Mouse (Mus musculus): ENCODE measurements around the gene Pigm.

Pigm gene

DNA sequence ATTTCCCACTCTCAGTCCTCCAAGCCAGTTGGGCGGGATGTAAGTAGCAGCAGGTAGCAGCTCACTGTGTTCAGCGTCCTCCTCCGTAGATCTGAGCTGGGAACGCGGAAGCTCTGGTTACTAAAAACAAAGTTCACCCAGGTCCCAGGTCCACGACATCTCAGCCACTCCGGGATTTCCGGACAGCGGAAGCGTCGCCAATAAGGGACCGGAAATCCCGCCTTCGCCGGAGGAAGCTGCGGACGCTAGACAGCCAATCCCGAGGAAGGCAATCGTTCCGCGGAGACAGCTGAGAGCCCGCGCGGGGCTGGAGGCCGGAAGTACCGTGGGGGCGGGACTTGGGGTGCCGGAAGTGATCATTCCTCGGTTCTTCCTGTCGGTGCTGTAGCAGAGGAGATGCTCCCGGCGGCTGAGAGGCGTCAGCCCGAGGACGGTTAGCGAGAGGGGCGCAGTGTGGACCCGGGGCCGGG lies at the start of gene Pigm:
Gene Pigm (plus strand): TSS at position 349 of the 470 bp plus-strand sequence.
- DNase-seq (ENCODE audit: low read depth, low spot score) = peak; percentile 98

DNA sequence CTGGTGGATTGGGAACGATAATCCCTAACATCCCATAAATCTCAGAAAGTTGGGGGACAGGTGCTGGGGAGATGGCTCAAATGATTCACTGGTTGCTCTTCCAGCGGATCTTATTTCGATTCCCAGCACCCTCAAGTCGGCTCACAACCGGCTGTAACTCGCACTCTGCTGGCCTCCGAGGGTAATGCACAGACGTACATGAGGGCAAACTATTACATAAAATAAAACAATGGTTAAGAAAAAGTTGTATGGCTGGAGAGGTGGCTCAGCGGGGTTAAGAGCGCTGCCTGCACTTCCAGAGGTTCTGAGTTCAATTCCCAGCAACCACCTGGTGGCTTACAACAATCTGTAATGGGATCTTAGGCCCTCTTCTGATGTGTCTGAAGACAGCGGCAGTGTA lies 49.7 kb upstream of the Pigm start:
- no peak for DNase-seq (ENCODE audit: low read depth, low spot score)

GRCm38 (mm10) chr1:172327206-172328001 lies 48.9 kb upstream of the Pigm start:
- DNase-seq (ENCODE audit: low read depth, low spot score) = no peak

DNA sequence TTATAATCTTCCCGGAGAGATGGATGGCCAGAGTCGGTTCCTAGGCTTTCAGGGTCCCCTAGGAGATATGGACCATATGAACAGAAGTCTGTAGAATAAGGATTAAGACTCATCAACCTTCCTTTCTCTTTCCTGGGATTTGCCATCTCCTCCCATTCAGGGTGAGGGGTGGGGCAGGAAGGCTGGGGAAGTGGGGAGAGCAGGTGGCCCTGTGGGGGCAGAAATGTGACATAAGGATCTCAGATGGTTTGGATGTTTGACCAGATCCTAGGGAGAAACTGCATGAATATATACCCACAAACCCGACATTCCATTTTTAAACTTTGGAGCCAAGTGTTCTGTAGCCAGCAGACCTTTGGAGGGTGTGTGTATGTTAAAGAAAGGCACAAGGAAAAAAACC lies 48.3 kb upstream of the Pigm start:
- DNase-seq (ENCODE audit: low read depth, low spot score) = no peak

DNA sequence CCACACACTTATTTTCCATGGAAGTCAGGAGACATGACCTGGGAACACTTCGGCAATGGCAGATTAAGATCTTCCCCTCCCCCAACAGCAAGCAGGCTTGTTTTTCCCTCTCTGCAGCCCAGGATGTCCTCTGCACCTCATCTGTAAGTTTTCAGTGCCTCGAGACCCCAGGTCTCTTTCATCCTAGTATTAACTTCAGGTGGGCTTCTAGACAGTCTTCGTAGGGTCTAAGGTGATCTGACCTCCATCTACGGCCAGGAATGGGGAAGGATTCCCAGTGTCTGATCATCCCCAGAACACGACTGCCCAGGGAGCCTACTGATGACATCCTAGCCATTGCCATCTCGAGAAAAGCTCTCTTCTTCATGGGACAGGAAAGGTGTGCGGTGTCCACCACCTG lies 47.9 kb upstream of the Pigm start:
- DNase-seq (ENCODE audit: low read depth, low spot score) = no peak

- peak; percentile 93 for DNase-seq (ENCODE audit: low read depth, low spot score)
Measured at GRCm38 (mm10) chr1:172329131-172329530, 47.2 kb upstream of the Pigm start, which contains the start of gene Kcnj9. Gene Kcnj9 (minus strand): TSS chr1:172329318.

- DNase-seq (ENCODE audit: low read depth, low spot score) = no peak
Measured at GRCm38 (mm10) chr1:172329616-172330015, 46.7 kb upstream of the Pigm start.

GRCm38 (mm10) chr1:172331422-172331947 lies 44.9 kb upstream of the Pigm start:
- DNase-seq (ENCODE audit: low read depth, low spot score) = no peak

- DNase-seq (ENCODE audit: low read depth, low spot score) = no peak
Measured at GRCm38 (mm10) chr1:172332925-172333324, 43.4 kb upstream of the Pigm start.

GRCm38 (mm10) chr1:172333512-172333911 lies 42.8 kb upstream of the Pigm start:
- DNase-seq (ENCODE audit: low read depth, low spot score) = no peak

DNA sequence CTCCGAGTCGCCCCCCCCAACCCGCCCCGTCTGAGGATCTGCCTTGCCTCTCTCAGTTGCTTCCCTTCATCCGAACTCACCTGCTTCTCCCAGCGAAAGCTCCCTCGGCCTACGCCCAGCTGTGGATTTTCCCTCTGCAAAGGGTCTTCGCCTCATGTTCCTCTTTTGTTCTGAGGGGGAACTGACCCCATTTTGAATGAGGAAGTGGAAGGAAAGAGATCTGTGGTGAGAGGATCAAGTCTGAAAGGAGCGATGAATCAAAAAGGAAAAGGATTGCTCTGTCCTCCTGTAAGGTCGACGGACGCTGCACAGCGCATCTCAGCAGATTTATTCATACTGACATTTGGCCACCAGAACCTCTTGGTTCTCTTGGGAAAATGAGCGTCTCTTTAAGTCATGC lies 40.5 kb upstream of the Pigm start:
- no peak for DNase-seq (ENCODE audit: low read depth, low spot score)

DNA sequence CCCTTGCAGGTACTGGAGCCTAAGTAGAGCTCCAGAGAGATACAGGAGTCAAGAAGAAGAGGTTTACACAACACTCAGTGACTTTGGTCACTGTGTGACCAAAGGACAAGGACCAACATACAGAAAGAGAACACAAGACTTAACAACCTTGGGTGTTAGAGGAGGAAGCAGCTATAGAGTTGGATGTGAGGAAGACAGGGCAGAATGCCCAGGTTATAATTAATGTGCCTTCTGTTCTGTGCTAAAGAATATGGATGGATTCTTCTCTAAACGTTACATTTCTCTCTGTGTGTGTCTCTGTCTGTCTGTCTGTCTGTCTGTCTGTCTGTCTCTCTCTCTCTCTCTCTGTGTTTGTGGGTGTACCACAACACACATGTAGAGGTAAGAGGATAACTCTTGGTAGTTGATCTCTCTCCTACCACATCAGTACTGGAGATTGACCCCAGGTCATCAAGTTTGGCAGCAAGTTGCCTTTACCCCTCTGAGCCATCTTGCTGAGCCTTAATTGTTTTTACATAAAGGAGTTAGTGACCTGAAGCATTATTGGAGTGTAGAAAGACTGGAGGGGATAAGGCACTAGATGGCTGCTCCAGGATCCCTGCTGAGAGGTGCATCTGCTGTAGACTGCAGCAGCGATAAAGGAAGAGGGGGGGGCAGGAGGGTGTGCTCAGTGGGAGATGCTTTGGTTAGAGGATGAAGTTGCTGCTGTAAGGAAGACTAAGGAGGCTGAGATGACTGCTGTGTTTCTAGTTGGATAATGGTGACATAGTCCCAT lies 38.7 kb upstream of the Pigm start:
- DNase-seq (ENCODE audit: low read depth, low spot score) = no peak

- DNase-seq (ENCODE audit: low read depth, low spot score) = no peak
Measured at GRCm38 (mm10) chr1:172340729-172341321, 35.5 kb upstream of the Pigm start, which contains the start of gene Kcnj10. Gene Kcnj10 (plus strand): TSS chr1:172341210.

- DNase-seq (ENCODE audit: low read depth, low spot score) = no peak
Measured at GRCm38 (mm10) chr1:172341386-172341785, 35.0 kb upstream of the Pigm start.

DNA sequence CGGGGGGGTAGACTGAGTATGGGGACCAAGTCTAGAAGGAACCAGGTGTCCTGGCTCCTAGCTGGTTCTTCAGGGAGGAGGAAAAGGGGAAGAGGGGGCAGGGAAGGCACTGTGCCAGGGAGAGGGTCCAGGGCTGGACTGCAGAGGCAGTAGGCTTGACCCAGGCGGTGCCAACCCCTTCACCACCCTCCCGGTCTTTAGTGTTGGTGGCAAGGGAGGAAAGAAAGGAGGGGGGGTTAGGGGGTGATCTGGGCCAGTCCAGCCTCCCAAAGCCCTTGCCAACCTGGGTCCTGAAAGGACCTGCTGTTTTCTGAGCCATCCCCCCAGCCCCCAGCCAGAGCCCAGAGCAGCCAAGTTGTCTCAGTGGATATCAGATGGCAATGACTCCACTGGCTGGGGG lies 33.6 kb upstream of the Pigm start:
- peak; percentile 83 for DNase-seq (ENCODE audit: low read depth, low spot score)

- DNase-seq (ENCODE audit: low read depth, low spot score) = no peak
Measured at GRCm38 (mm10) chr1:172343914-172344313, 32.4 kb upstream of the Pigm start.

DNA sequence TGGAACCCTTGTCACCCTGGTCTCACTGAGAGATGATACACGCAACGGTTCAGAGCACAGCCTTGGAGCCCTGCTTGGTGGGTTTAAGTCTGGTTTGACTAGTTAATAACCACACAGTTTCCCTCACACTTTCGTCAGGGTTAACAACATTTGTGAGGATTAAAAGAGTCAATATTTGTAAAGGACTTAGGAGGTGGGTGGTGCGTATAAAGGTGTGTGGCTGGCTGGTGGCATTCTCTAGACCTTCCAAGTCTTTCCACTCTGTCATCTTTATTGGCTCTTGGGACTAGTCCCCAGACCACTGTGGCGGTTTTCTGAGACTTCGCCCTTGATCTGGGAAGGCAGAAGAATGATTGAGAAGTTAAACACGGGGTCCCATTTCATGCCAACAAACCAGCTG lies 31.5 kb upstream of the Pigm start:
- DNase-seq (ENCODE audit: low read depth, low spot score) = no peak

GRCm38 (mm10) chr1:172346707-172347106 lies 29.6 kb upstream of the Pigm start:
- no peak for DNase-seq (ENCODE audit: low read depth, low spot score)

GRCm38 (mm10) chr1:172347382-172347781 lies 29.0 kb upstream of the Pigm start:
- no peak for DNase-seq (ENCODE audit: low read depth, low spot score)

- DNase-seq (ENCODE audit: low read depth, low spot score) = no peak
Measured at GRCm38 (mm10) chr1:172349504-172349903, 26.8 kb upstream of the Pigm start.

GRCm38 (mm10) chr1:172349916-172350812 lies 26.2 kb upstream of the Pigm start:
- peak; percentile 79 for DNase-seq (ENCODE audit: low read depth, low spot score)

Data from telencephalon, adult 2 months (tissue).